Mouse (Mus musculus) urinary bladder, postnatal 10 days (tissue): Measurements from ENCODE around the gene Luc7l3.

Experiments used
- DNase-seq: peaks from one replicate; pipeline ENCODE4 v3.0.0; 2022; ENCODE audit warnings: low spot score

The Luc7l3 gene

GRCm38 (mm10) chr11:94259814-94260213 lies 62.0 kb downstream of the Luc7l3 start:
- no peak for DNase-seq

- DNase-seq: no peak
These were observed 63.8 kb downstream of the Luc7l3 start for GRCm38 (mm10) chr11:94257987-94258386.

GRCm38 (mm10) chr11:94255733-94256132 lies 66.1 kb downstream of the Luc7l3 start:
- no peak for DNase-seq

- no peak for DNase-seq
These were observed 68.1 kb downstream of the Luc7l3 start for GRCm38 (mm10) chr11:94253691-94254090.

GRCm38 (mm10) chr11:94253156-94253555 lies 68.6 kb downstream of the Luc7l3 start:
- DNase-seq: no peak

- no peak for DNase-seq
These were observed 75.1 kb downstream of the Luc7l3 start for GRCm38 (mm10) chr11:94246789-94247061.

- DNase-seq: no peak
These were observed 75.6 kb downstream of the Luc7l3 start, which contains the start of gene Wfikkn2 for GRCm38 (mm10) chr11:94245955-94246788. TSS of gene Wfikkn2 (minus strand) at chr11:94246005.

- no peak for DNase-seq
These were observed 77.4 kb downstream of the Luc7l3 start for GRCm38 (mm10) chr11:94244385-94244784.

GRCm38 (mm10) chr11:94243422-94244180 lies 78.2 kb downstream of the Luc7l3 start:
- DNase-seq: no peak

- no peak for DNase-seq
These were observed 78.9 kb downstream of the Luc7l3 start for GRCm38 (mm10) chr11:94242760-94243421.

GRCm38 (mm10) chr11:94239706-94240105 lies 82.1 kb downstream of the Luc7l3 start:
- DNase-seq: no peak

- no peak for DNase-seq
These were observed 83.0 kb downstream of the Luc7l3 start for GRCm38 (mm10) chr11:94238786-94239185.
